Mouse (Mus musculus) G1E (cell line): ENCODE data around the gene Itpr3.

Source experiments
- CTCF ChIP-seq: IDR thresholded peaks from 2 replicates; pipeline ENCODE4 v1.5.1; 2012; ENCODE audit warnings: low read depth, low read length, inconsistent platforms, mixed read lengths
- GATA1 ChIP-seq: IDR thresholded peaks from 2 replicates; pipeline ENCODE4 v1.6.1; 2012; ENCODE audit warnings: borderline replicate concordance, low read length, inconsistent platforms, mixed read lengths
- POLR2AphosphoS5 ChIP-seq: IDR thresholded peaks from 2 replicates; pipeline ENCODE4 v1.6.1; 2012; ENCODE audit warnings: low read depth, low read length, inconsistent platforms; ENCODE audit not compliant: insufficient replicate concordance

DNA sequence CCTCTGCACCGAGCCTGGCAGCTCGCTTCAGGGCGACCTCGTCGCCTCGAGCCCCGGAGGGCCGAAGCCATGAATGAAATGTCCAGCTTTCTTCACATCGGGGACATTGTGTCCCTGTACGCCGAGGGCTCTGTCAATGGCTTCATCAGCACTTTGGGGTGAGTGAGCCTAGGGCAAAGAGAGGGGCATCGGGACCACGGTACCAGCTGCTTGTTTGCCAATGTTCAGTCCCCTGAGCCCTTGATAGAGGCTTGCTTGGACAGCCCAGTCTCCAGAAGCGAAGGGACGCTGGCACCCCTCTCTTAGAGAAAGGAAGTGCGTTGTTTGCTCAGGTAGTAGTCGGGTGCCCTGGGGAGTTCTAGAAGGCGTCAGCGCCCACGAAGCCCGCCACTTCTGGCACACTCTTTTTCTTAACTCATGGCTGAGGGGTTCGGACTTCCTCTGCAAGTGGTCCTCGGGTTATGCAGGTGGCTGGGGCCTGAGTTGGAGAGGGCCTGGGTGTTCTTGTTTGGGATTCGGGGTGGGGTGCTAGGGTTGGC, 482 bp downstream of the Itpr3 start:
- TF ChIP-seq GATA1 (no peak), CTCF (no peak), POLR2AphosphoS5 (no peak)
